Mouse (Mus musculus): Measurements from ENCODE around the gene Hs6st3. TPM values are rescaled to one million over a fixed set of nuclear protein-coding genes. Genes with fewer than 3 reads are reported as not detected.

The Hs6st3 gene
- total and polyA plus RNA-seq, 3 experiments = not detected

DNA sequence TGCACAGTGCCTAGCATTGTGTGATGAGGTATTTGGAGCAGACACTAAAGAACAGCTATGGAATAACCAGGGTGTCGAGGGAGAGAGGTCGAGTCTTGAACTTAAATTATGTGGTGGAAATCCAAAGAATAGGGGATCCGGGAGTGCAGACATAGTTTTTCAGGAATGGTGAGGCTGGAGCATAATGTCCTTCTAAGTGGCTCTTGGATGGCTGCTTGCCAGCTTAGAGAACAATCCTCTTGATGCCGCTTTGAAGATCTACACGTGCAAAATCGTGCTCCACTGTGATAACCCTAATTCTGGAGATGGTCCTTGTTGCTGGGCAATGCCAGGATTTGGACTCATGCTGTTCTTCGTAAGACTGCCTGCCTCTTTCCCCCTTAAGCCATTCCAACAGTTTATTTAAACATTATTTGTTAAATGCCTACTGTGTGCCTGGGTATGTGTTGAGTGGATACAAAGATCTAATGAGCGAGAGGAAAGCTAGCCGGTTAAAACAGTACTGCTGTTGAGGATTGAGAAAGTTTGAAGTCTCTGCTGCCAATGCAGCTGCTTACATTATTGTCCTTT, 1.3 kb downstream of the Hs6st3 start:
- no peak for DNase-seq (ENCODE audit: extremely low read depth)
- TF ChIP-seq NELFE (IDR thresholded peaks at IDR 0.05; ENCODE audit: low read depth, low read length) (no peak), CHD2 (IDR thresholded peaks at IDR 0.05; ENCODE audit: low read length) (no peak)
- Histone ChIP-seq H3K27me3 (replicated peaks) (no peaks in the 10 kb centered on the region), H3K4me2 (ENCODE audit: insufficient read depth, low read depth, poor library complexity, severe bottlenecking) (no peak overlapping the region), H3K9ac (ENCODE audit: insufficient read depth, low read depth) (no peak overlapping the region), H3K79me2 (replicated peaks; ENCODE audit: control insufficient read depth, extremely low read depth, insufficient read depth, poor library complexity, severe bottlenecking) (no peaks in the 10 kb centered on the region), H3K9me3 (replicated peaks; ENCODE audit: low read length) (peaks cover 37% of the 10 kb centered on the region), H3K27ac (ENCODE audit: insufficient read depth, low read depth) (no peak overlapping the region), H3K4me1 (ENCODE audit: control insufficient read depth in 1 of 2, insufficient read depth in 2 of 2) (no peaks in the 10 kb centered on the region), H3K36me3 (replicated peaks in 1 of 2; ENCODE audit: control insufficient read depth in 1 of 2, insufficient read depth in 1 of 2, low read length in 1 of 2) (no peaks in the 10 kb centered on the region), H3K4me3 (replicated peaks in 1 of 3; ENCODE audit: low read depth in 2 of 3, low read length in 2 of 3, poor library complexity in 1 of 3) (no peak overlapping the region)
- in situ Hi-C loops (cut with MboI; ENCODE audit: low pct_ligation_motif_present, low pct_unique_long_range_greater_than_20kb, low sequenced_read_pairs) (no loop called here), dilution Hi-C loops (cut with MboI; ENCODE audit: extremely low pct_ligation_motif_present, extremely low pct_unique_long_range_greater_than_20kb, low sequenced_read_pairs) (no loop called here)

- Histone ChIP-seq H3K79me2 (replicated peaks; ENCODE audit: control insufficient read depth, extremely low read depth, insufficient read depth, poor library complexity, severe bottlenecking) (no peaks in the 10 kb centered on the region), H3K27me3 (replicated peaks) (no peaks in the 10 kb centered on the region), H3K9ac (ENCODE audit: insufficient read depth, low read depth) (no peak overlapping the region), H3K27ac (ENCODE audit: insufficient read depth, low read depth) (no peak overlapping the region), H3K36me3 (replicated peaks in 1 of 2; ENCODE audit: control insufficient read depth in 1 of 2, insufficient read depth in 1 of 2, low read length in 1 of 2) (no peaks in the 10 kb centered on the region), H3K9me3 (replicated peaks; ENCODE audit: low read length) (peaks cover 18% of the 10 kb centered on the region), H3K4me3 (replicated peaks in 1 of 3; ENCODE audit: low read depth in 2 of 3, low read length in 2 of 3, poor library complexity in 1 of 3) (no peak overlapping the region), H3K4me2 (ENCODE audit: insufficient read depth, low read depth, poor library complexity, severe bottlenecking) (no peak overlapping the region), H3K4me1 (ENCODE audit: control insufficient read depth in 1 of 2, insufficient read depth in 2 of 2) (no peaks in the 10 kb centered on the region)
- dilution Hi-C loops (cut with MboI; ENCODE audit: extremely low pct_ligation_motif_present, extremely low pct_unique_long_range_greater_than_20kb, low sequenced_read_pairs) = no loop called here
- in situ Hi-C loops (cut with MboI; ENCODE audit: low pct_ligation_motif_present, low pct_unique_long_range_greater_than_20kb, low sequenced_read_pairs) = no loop called here
- no peak for TF ChIP-seq NRF1 (IDR thresholded peaks at IDR 0.05; ENCODE audit: low read depth, low read length)
- TF ChIP-seq USF2 (conservative IDR thresholded peaks at IDR 0.05; ENCODE audit: low read depth, low read length) = no peak
- no peak for TF ChIP-seq JUN (IDR thresholded peaks at IDR 0.05; ENCODE audit: insufficient read depth, low read depth, low read length)
- no peak for TF ChIP-seq CHD1 (IDR thresholded peaks at IDR 0.05; ENCODE audit: low read depth, low read length)
- TF ChIP-seq MYC (IDR thresholded peaks at IDR 0.05; ENCODE audit: low read depth, low read length) = no peak
- TF ChIP-seq MXI1 (IDR thresholded peaks at IDR 0.05; ENCODE audit: low read depth, low read length) = no peak
- no peak for TF ChIP-seq IRF4 (IDR thresholded peaks at IDR 0.05; ENCODE audit: low read depth, low read length)
- no peak for TF ChIP-seq PAX5 (IDR thresholded peaks at IDR 0.05; ENCODE audit: low read length)
- TF ChIP-seq ZMIZ1 (IDR thresholded peaks at IDR 0.05; ENCODE audit: low read depth, low read length) = no peak
- TF ChIP-seq KAT2A (IDR thresholded peaks at IDR 0.05; ENCODE audit: insufficient replicate concordance, low read length) = no peak
- no peak for TF ChIP-seq CTCF (conservative IDR thresholded peaks at IDR 0.05 in 1 of 2, IDR thresholded peaks at IDR 0.05 in 1 of 2; ENCODE audit: low read depth in 2 of 2, low read length in 2 of 2)
- DNase-seq (ENCODE audit: extremely low read depth) = no peak
These were observed 14.9 kb downstream of the Hs6st3 start for GRCm38 (mm10) chr14:119153088-119153487.

DNA sequence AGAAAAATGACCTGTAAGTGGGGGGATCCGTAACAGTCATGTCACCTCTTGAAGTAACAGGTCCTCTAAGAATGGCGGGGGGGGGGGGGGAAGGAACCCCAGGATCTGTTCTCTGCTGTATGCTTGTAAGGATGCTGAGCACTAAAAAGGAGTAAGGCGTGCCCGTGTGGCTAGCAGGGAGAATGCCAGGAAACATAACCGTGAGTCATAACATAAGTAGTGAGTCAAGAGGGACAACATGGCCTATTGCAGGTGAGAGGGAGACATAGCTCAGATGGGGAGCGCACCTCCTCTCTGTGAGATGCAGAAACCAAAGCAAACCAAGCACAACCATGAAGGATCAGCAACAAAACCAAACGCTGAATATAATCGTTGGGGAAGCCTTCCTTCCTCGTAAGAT, 55.8 kb downstream of the Hs6st3 start:
- Histone ChIP-seq H3K4me1 (ENCODE audit: control insufficient read depth in 1 of 2, insufficient read depth in 2 of 2) (no peaks in the 10 kb centered on the region), H3K36me3 (replicated peaks in 1 of 2; ENCODE audit: control insufficient read depth in 1 of 2, insufficient read depth in 1 of 2, low read length in 1 of 2) (no peaks in the 10 kb centered on the region), H3K27ac (ENCODE audit: insufficient read depth, low read depth) (no peak overlapping the region), H3K27me3 (replicated peaks) (no peaks in the 10 kb centered on the region), H3K4me2 (ENCODE audit: insufficient read depth, low read depth, poor library complexity, severe bottlenecking) (no peak overlapping the region), H3K9me3 (replicated peaks; ENCODE audit: low read length) (peaks cover 2% of the 10 kb centered on the region), H3K4me3 (replicated peaks in 1 of 3; ENCODE audit: low read depth in 2 of 3, low read length in 2 of 3, poor library complexity in 1 of 3) (no peak overlapping the region), H3K79me2 (replicated peaks; ENCODE audit: control insufficient read depth, extremely low read depth, insufficient read depth, poor library complexity, severe bottlenecking) (no peaks in the 10 kb centered on the region), H3K9ac (ENCODE audit: insufficient read depth, low read depth) (no peak overlapping the region)
- peak; percentile 6 for DNase-seq (ENCODE audit: extremely low read depth)
- dilution Hi-C loops (cut with MboI; ENCODE audit: extremely low pct_ligation_motif_present, extremely low pct_unique_long_range_greater_than_20kb, low sequenced_read_pairs) = no loop called here
- in situ Hi-C loops (cut with MboI; ENCODE audit: low pct_ligation_motif_present, low pct_unique_long_range_greater_than_20kb, low sequenced_read_pairs) = no loop called here
- TF ChIP-seq ZC3H11A (IDR thresholded peaks at IDR 0.05; ENCODE audit: low read depth, low read length) (no peak), JUN (IDR thresholded peaks at IDR 0.05; ENCODE audit: insufficient read depth, low read depth, low read length) (no peak), USF1 (IDR thresholded peaks at IDR 0.05; ENCODE audit: low read depth, low read length) (no peak), MAZ (IDR thresholded peaks at IDR 0.05; ENCODE audit: low read depth, low read length) (no peak), E2F4 (IDR thresholded peaks at IDR 0.05; ENCODE audit: insufficient replicate concordance, low read depth, low read length) (no peak), MAX (IDR thresholded peaks at IDR 0.05; ENCODE audit: low read length) (no peak), EP300 (IDR thresholded peaks at IDR 0.05; ENCODE audit: low read length) (0 out of 2 replicates have a peak, but pooled peaks have one; percentile 19), JUND (conservative IDR thresholded peaks at IDR 0.05; ENCODE audit: low read depth, low read length) (0 out of 2 replicates have a peak, but pooled peaks have one; percentile 30), SIN3A (IDR thresholded peaks at IDR 0.05; ENCODE audit: low read length) (no peak), PAX5 (IDR thresholded peaks at IDR 0.05; ENCODE audit: low read length) (no peak), ZMIZ1 (IDR thresholded peaks at IDR 0.05; ENCODE audit: low read depth, low read length) (no peak), RCOR1 (conservative IDR thresholded peaks at IDR 0.05; ENCODE audit: low read depth, low read length) (no peak), ZKSCAN1 (IDR thresholded peaks at IDR 0.05; ENCODE audit: borderline replicate concordance, low read depth, low read length) (no peak), IRF4 (IDR thresholded peaks at IDR 0.05; ENCODE audit: low read depth, low read length) (peak; percentile 68), UBTF (IDR thresholded peaks at IDR 0.05; ENCODE audit: low read depth, low read length) (no peak), HCFC1 (IDR thresholded peaks at IDR 0.05; ENCODE audit: low read depth, low read length) (no peak), BHLHE40 (IDR thresholded peaks at IDR 0.05; ENCODE audit: low read depth, low read length) (no peak)
